Mouse (Mus musculus): ENCODE results near the gene Gm21776.
"Not testable (repeated sequence)": the region's sequence is repeated elsewhere in the genome, so short reads cannot be mapped to it uniquely, and the experiment has no call there.

Gene Gm21776

DNA sequence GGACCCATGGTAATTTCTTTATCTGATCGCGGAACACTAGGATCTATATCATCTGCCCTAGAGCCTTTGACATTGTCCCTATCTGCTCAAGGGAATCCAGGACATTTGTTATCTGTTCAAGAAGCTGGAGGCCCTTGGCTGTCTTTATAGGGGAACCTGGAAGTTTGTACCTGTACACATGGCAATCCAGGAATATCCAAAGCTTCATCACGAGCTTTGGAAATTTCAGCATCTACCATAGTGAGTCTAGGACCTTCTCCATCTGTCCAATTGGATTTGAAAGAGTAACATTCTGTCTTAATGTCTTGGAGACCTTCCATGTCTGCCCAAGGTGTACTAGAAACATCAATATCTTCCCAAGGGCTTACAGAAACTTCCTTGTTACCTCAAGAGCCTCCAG, at the start of gene Gm21776:
TSS of gene Gm21776 (plus strand) at position 301 of the 400 bp plus-strand sequence.
- in situ Hi-C loops (cut with MboI; ENCODE audit: low sequenced_read_pairs) = not testable (repeated sequence)

Measured in CH12F3 (cell line).